Comparison of ENCODE assay signal across 8 mouse cellular contexts in genomic region chr8:119574437-119575365, GRCm38 (mm10). TPM values are rescaled to one million over a fixed set of nuclear protein-coding genes. Genes with fewer than 3 reads are reported as not detected.
DNase-seq lines count a peak whose midpoint lies in the region; ATAC-seq lines count a peak whose summit lies in the region.

Gene Hsdl1, minus strand, starts transcription at chr8:119575183.
Gene Dnaaf1, plus strand, starts transcription at chr8:119575235.

- 0% methylated on average over 90 of the region's 97 CpGs for WGBS in hindbrain, embryonic 15.5 days

- peaks cover 22% of the 10 kb centered on the region for H3K4me1 ChIP-seq in hindbrain, embryonic 15.5 days (replicated peaks)

- H3K27ac ChIP-seq in hindbrain, embryonic 15.5 days (replicated peaks) = peak within 1 kb of the TSS; percentile 81

- peak within 1 kb of the TSS; percentile 76 for H3K4me2 ChIP-seq in hindbrain, embryonic 15.5 days

- peaks cover 5% of the 10 kb centered on the region; the same call in 1 of the 2 replicates for H3K27me3 ChIP-seq in hindbrain, embryonic 15.5 days

- peak; percentile 76 for DNase-seq in WW6 (ENCODE audit: low read depth, low spot score)
- peak; percentile 96 to 99 for DNase-seq in cerebellum, postnatal 36 days
- DNase-seq in frontal cortex, postnatal 36 days (ENCODE audit: low spot score in 2 of 2) = peak; percentile 96
- DNase-seq in left cerebral cortex, adult 18-20 months (ENCODE audit: low spot score in 2 of 2) = peak; percentile 97 to 99
- peak; percentile 96 to 97 for DNase-seq in lung, postnatal 4 days
- peak; percentile 95 for DNase-seq in retina, postnatal 1 day
- DNase-seq in thymus, postnatal 4 days = peak; percentile 98

- H3K4me3 ChIP-seq in hindbrain, embryonic 15.5 days = peak within 1 kb of the TSS; percentile 94

- peak; percentile 91 for ATAC-seq in hindbrain, embryonic 15.5 days (ENCODE audit: low FRiP score, low read depth)

- peak within 1 kb of the TSS; percentile 91 for H3K9ac ChIP-seq in hindbrain, embryonic 15.5 days

- no peaks in the 10 kb centered on the region for H3K36me3 ChIP-seq in hindbrain, embryonic 15.5 days

- no peaks in the 10 kb centered on the region for H3K9me3 ChIP-seq in hindbrain, embryonic 15.5 days

RNA-seq across cellular contexts. Expression of gene Hsdl1, which starts in this region (rescaled TPM):
- polyA plus RNA-seq in hindbrain, embryonic 15.5 days (2015; fragmentation: Nextera tagmentation; extraction: Ambion mirVana) = 153 and 162 TPM in 2 replicates
- 10 to 100 TPM; 47.2 to 55.7 TPM for total RNA-seq in left cerebral cortex, adult 18-20 months (2021)

RNA-seq across cellular contexts. Expression of gene Dnaaf1, which starts in this region (rescaled TPM):
- 0.35 and 0.74 TPM in 2 replicates for polyA plus RNA-seq in hindbrain, embryonic 15.5 days (2015; fragmentation: Nextera tagmentation; extraction: Ambion mirVana)
- total RNA-seq in left cerebral cortex, adult 18-20 months (2021) = under 1 TPM; 0.19 to 0.21 TPM

Comparison
In these comparisons a context has a peak if more than half of its experiments do, and no peak if none do; other contexts are left out.
1. Peak in every context shown above with its lines: DNase-seq, ATAC-seq, H3K4me3 ChIP-seq and H3K27ac ChIP-seq.